Mouse (Mus musculus) heart, embryonic 16.5 days (tissue): ENCODE measurements around the gene Myl10. TPM values are rescaled to one million over a fixed set of nuclear protein-coding genes. Genes with fewer than 3 reads are reported as not detected.

Source experiments
- polyA plus RNA-seq: library from polyadenylated mRNA; unstranded; fragments of >200 nt; fragmentation: Nextera tagmentation; extraction: Ambion mirVana; gene quantifications from 2 replicates; pipeline ENCODE4 v1.2.1, GENCODE M21; 2015

The Myl10 gene
- polyA plus RNA-seq, 1 experiment from 2014 or later: 5.1 TPM

Other genes with a start within 250 kb of the Myl10 start
- 87.6 and 89.0 TPM in 2 replicates for gene Cux1, start 125.7 kb upstream of the Myl10 start, polyA plus RNA-seq
- gene Col26a1, start 190.1 kb downstream of the Myl10 start, polyA plus RNA-seq: 9.0 and 10.0 TPM in 2 replicates
- gene Ift22, start 215.0 kb downstream of the Myl10 start, polyA plus RNA-seq: 35.9 and 41.4 TPM in 2 replicates